Mouse (Mus musculus) ZHBTc4 (cell line): ENCODE measurements around the gene Hpdl.

Experiments used
- DNase-seq: peaks from one replicate; pipeline ENCODE4 v3.0.0-alpha.2; 2011; ENCODE audit warnings: low read depth, low spot score

Gene Hpdl

GRCm38 (mm10) chr4:116821694-116822016 is at the start of gene Hpdl:
Hpdl (minus strand) TSS chr4:116821707.
- DNase-seq: no peak

DNA sequence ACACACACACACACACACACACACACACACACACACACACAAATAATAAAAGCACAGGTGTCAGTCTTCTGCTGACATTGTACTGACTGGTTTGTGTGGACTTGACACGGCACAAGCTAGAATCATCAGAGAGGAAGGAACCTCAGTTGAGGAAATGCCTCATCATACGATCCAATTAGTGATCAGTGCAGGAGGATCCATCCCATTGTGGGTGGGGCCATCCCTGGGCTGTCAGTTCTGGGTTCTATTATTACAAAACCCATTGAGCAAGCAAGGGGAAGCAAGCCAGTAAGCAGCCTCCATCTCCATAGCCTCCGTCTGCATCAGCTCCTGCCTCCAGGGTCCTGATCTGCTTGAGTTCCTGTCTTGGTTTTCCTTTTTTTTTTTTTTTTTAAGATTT is 48.4 kb upstream of the Hpdl start:
- no peak for DNase-seq

DNA sequence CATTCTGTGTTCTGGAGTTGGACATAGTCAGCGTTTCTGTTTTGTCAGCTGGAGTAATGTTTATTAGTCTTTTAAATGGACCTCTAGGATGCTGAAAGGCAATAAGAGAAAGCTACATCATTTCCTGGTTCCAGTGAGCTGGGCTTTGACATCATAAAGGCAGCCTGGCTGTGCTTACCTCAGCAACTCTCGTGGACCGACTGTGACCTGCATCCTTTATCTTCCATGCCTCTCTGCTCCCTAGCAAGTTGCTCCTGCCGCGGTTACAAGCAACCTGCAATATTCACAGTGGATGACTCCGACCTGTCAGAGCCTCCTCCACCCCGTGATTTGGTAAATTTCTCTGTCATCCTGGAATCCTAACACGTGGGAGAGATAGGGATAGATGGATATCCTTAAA is 40.5 kb upstream of the Hpdl start:
- no peak for DNase-seq

- DNase-seq: no peak
Measured at GRCm38 (mm10) chr4:116859711-116860110, 38.2 kb upstream of the Hpdl start.

DNA sequence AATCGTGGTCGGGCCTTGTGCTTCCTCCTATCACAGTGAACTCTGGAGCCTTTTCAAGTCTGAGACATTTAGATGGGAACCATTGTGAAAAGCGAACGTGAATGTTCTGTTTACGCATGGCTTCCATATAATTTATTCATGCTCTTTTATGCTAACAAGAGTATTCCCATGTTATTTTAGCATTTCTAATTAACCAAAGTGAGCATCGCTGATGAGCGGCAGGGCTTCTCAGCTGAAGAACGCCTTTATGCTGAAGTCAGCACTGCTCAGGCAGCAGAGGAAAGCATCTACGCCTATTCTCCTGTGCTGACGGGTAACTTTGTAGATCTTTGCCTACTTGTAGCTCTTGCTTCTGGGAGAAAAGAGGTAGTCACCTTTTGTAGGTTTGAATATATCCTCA is 35.7 kb upstream of the Hpdl start:
- DNase-seq: no peak

GRCm38 (mm10) chr4:116854286-116854685 is 32.8 kb upstream of the Hpdl start:
- no peak for DNase-seq

DNA sequence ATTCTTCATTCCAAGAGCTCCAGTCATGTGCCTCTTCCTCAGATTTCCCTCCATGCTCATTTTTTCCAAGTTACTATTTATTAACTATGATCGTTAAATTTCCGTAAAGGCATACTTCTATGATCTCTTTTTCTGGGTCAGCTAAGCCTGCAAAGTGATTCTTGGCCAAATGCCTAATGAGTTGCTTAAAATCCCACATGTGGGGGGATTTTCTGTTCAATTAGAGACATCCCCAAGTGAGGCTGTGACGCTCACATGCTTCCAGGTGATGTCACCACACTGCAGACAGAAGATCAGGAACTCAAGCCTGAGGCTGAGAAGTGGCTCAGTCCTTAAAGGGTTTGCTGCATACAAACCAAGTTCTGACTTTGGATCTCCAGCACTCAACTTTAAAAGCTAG is 28.4 kb upstream of the Hpdl start:
- no peak for DNase-seq

DNA sequence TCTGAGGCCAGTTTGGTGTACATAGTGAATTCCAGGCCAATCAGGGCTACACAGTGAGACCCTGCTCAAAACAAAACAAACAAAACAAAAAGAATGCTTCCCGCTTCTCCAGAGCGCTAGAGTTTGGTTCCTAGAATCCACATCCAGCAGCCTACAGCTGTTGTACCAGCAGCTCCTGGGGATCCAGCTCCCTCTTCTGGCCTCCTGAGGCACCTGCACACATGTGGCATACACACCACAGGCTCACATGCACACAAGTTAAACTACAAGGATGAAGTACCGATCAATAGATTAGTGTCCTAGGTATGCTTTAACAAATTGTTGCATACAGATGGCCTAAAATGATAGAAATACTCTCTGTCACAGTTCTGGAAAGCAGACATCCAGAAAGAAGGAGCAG is 22.8 kb upstream of the Hpdl start:
- DNase-seq: peak; percentile 79

DNA sequence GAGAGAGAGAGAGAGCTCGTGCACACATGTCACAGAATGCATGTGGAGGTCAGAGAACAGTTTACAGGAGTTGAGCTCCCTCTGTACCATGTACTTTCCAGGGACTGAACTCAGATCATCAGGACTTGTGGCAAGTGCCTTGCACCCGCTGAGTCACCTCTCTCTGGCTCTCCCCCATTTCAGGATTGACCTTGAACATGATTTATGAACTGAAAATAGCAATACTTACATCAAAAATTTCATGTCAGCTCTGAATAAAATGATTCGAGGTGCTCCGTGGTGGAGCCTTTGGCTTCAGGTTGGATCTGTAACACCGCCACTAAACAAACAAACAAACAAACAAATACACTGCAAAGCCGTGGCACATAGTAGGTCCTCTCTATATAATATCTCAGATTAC is 19.3 kb upstream of the Hpdl start:
- no peak for DNase-seq

GRCm38 (mm10) chr4:116840096-116840495 is 18.6 kb upstream of the Hpdl start:
- DNase-seq: peak; percentile 63

DNA sequence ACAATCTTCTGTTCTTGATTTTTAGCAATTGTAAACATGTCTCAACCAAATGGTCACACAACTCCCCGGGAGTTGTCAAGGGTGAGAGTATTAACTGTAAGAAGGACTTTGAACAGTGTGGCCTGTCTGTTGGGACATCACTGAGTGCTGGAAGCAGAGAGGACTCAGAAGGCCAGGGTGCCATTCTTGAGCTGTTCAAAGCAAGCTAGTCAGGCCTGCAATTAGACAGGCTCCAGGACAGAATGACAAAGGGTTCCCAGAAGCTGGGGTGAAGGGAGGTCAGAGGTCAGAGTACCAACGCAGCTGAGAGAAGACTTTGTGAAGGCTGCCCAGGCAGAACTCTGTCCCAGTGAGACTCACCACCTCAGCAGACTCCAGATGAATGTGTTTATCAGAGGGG is 17.5 kb upstream of the Hpdl start:
- DNase-seq: peak; percentile 11

GRCm38 (mm10) chr4:116830070-116830368 is 8.5 kb upstream of the Hpdl start:
- peak; percentile 33 for DNase-seq

- DNase-seq: no peak
Measured at GRCm38 (mm10) chr4:116829364-116830069, 8.0 kb upstream of the Hpdl start.

DNA sequence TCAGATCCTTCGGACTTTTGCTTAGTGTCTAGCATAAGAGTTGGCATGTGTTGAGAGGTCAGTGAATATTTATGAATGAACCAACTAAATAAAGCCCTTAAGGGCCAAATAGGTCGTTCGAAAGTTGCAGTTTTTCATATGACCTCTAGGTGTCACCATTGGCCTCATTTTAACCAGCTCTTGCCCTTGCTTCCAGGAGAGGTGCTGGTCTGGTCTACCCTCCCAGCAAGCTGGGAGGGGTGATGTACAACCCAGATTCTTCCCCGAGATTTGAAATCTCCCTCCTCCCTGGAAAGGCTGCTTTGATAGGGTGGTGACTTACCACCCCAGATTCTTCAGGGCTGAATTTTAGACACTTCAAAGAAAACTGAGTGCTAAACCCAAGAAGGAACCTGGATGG is 6.3 kb upstream of the Hpdl start:
- DNase-seq: peak; percentile 86

GRCm38 (mm10) chr4:116824541-116825004 is 3.1 kb upstream of the Hpdl start:
- peak; percentile 85 for DNase-seq

- peak; percentile 73 for DNase-seq
Measured at GRCm38 (mm10) chr4:116820902-116821693, 409 bp downstream of the Hpdl start.

DNA sequence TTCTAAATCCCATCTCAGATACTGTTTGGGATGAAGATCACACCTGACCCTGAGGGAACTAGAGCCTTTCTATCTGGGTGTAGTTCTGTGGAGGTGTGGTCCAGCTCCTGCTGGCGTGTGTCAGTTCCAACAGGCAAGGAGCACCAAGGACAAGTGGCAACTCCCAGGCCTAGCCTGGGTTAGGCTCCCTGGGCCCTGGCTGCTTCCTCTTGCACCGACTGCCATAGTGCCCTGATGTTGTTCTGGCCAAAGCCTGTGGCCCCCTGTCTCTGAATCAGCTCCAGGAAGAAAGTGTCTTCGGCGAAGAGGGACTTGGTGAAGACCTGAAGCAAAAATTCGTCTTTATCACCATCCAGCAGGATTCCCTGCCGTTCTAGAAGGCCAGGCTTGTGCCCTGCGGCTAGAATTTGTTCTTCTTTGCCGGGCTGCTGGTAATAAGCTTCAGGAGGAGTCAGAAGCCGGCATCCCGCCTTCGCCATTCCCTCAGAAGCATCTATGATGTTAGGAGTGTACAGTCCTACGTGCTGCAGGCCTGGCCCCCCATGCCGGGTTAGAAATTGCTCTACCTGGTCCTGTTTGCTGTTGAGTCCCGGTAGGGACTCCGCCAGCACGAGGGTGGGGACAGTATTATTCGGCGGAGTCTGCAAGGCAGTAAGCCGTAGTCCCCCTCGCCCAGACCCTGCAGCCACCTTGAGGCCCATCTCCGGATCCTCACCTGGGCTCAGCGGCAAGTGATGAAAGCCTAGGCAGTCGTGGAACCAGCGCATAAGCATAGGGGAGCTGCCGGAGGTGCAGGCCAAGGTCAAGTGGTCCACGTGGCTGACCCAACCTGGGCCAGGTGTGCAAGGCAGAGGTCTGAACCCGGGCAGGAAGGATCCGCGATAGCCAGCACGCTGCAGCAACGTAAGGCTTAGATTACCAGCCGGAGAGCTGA is 1.3 kb downstream of the Hpdl start:
- peak; percentile 69 for DNase-seq

DNA sequence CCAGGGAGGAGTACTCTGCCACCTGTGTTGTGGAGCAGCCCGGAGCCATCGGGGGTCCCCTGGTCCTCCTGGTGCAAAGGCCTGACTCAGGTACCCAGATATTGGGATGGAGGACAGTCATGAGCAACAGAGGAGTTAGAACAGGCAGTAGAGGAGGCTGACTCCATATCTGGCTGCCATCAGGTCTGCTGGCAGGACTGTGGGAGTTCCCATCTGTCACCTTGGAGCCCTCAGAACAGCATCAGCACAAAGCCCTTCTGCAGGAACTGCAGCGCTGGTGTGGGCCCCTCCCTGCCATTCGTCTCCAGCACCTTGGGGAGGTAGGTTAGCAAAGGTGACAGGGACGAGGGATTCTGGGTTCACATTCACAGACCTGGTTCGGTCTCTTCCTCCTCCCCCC is 4.0 kb downstream of the Hpdl start:
- DNase-seq: no peak

DNA sequence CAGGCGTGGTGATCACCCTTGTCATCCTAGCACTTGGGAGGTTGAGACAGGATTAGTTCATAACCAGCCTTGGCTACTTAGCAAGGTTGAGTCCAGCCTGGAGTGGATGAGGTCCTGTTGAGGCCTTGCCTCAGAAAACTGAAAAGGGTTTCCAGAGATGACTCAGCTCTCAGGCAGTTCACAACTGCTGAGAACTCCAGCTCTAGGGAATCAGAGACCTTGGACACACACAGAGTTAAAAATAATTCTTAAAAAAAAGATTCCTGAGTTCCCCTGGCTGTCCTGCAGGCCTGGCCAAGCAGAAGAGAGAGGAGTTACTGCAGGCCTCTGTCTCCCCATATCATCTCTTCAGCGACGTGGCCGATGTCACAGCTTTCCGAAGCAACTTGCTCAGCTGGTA is 6.2 kb downstream of the Hpdl start:
- DNase-seq: no peak

- DNase-seq: no peak
Measured at GRCm38 (mm10) chr4:116811012-116811411, 10.5 kb downstream of the Hpdl start.

DNA sequence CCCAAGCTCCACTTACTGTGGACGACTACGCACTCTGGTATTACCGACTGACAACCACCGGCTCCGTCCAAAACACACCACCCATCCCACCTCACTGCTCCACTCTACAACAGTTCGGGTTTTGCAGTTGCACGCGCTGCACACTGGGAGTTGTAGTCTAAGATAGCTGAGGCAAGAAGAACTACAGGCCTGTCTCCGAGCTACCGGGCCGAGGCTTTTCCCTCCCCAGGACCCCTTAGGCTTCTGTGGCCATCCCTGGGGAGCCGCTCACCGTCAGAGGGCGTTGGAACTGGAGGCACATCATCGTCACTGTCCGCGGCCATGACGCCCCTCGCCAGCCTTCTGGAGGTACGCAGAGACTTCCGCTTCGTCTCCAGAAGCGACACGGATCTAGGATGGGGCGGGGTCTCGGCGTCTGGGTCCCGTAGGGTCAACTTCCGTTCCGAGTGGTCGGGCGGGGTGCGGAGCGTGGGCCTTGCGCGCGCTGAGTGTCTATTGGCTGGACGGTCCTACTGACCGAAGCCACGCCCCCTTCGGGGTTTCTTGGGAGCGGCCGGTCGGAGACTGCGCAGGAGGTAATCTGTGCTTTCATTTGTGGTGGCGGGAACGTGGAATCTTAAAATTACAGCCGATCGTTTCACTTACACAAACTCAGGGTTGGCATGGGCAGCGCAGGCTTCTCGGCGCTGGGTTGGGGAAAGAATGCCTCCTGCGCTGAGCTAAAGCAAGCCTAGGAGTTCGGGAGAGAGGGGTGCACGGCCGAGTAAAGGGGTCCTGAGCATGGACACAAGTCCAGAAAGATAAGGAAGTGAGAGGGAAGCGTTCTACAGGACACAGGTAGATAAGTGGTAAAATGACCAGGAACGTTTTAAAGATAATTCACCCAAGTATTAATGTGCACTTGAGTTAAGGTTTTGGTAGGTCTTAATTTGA is 14.0 kb downstream of the Hpdl start, which contains the start of the genes Toe1 and Mutyh:
Toe1 (minus strand) TSS at position 444 of the 933 bp plus-strand sequence.
Mutyh (plus strand) TSS at position 527 of the 933 bp plus-strand sequence.
- DNase-seq: peak; percentile 99
